Mouse (Mus musculus): ENCODE results near the gene Crtap. TPM values are rescaled to one million over a fixed set of nuclear protein-coding genes. Genes with fewer than 3 reads are reported as not detected.
A peak's percentile ranks its signal among the peaks of the same experiment; 100 is the strongest.

Crtap gene
- polyA plus RNA-seq (2016; fragmentation: Nextera tagmentation; extraction: Ambion mirVana): 28.3 and 36.8 TPM in 2 replicates

DNA sequence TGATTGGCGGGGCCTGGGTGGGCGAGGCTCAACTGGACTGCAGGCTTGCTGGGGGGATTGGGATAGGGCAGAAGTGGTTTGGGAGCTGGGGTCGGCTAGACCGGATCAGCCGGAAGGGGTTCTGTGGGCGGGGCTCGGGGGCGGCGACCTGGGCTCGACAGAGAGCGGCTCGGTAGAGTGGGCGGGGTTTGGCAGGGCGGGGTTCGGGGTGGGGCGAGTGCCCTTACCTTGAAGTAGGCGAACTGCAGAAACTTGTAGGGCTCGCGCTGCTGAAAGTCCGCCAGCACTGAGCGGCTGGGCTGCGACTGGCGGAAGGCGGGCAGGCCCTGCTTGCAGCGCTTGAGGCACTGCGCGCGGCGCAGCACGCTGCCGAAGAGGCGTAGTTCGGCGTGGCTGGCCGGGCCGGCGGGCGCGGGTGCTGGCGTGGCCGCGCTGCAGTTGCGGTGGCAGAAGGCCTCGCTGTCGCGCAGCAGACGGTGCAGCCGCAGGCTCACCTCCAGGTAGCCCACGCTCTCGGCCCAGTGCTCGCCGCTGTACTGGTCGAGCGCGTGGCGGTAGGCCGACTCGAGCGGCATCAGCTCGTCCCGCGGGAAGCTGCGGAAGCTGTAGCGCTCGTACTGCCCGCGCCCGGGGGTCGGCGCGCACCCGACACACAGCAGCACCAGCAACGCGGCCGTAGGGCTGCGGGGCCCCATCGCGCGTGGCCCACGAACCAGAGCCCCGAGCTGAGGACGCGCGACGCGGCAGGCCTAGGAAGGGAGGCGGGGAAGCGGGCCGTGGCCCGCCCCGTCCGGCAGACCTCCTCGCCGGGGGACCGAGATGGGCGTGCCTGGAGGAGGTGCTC, at the start of gene Crtap:
Gene Crtap (minus strand): TSS at position 771 of the 844 bp plus-strand sequence.
- H3K27ac ChIP-seq: peak within 1 kb of the TSS; percentile 26; the same call in 1 of the 2 replicates
- peak; percentile 83 for ATAC-seq (ENCODE audit: low FRiP score)
- WGBS: 1% methylated on average over 93 of the region's 96 CpGs

DNA sequence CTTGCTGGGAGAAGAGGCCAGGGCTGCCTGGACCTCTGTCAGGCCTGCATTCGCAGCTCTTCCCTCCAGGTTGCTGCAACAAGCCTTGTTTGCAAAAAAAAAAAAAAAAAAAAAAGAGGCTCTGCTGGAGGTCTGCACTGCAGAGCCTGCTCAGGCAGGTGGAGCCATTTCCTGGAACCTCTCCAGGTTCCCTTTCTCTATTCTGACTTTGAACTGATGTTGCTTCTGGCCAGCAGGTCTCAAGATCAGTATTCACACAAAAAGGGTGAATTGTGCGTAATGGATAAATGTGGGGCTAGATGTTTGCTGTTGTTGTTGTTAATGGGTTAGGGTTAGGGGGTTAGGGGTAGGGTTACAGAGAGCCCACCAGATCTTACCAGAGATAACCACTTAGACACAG, 45.2 kb upstream of the Crtap start:
- Histone ChIP-seq H3K27me3 (no peaks in the 10 kb centered on the region), H3K9ac (no peak overlapping the region), H3K4me2 (no peak overlapping the region), H3K36me3 (replicated peaks) (peaks cover 21% of the 10 kb centered on the region), H3K4me3 (replicated peaks) (no peak overlapping the region), H3K27ac (no peak overlapping the region), H3K9me3 (0 out of 2 replicates have a peak, but pooled peaks cover 5% of the 10 kb centered on the region), H3K4me1 (no peaks in the 10 kb centered on the region)
- ATAC-seq (ENCODE audit: low FRiP score): no peak
- WGBS: 81% methylated on average over 2 of the region's 2 CpGs

More for the DNA sequence above, at the start of gene Crtap:
- peak within 1 kb of the TSS; percentile 78 for H3K4me3 ChIP-seq (replicated peaks)
- H3K9ac ChIP-seq: peak within 1 kb of the TSS; percentile 73
- H3K4me1 ChIP-seq: peaks cover 6% of the 10 kb centered on the region
- H3K4me2 ChIP-seq: peak within 1 kb of the TSS; percentile 91
- H3K36me3 ChIP-seq (replicated peaks): no peaks in the 10 kb centered on the region
- H3K9me3 ChIP-seq: no peaks in the 10 kb centered on the region
- peaks cover 3% of the 10 kb centered on the region; the same call in 1 of the 2 replicates for H3K27me3 ChIP-seq

DNA sequence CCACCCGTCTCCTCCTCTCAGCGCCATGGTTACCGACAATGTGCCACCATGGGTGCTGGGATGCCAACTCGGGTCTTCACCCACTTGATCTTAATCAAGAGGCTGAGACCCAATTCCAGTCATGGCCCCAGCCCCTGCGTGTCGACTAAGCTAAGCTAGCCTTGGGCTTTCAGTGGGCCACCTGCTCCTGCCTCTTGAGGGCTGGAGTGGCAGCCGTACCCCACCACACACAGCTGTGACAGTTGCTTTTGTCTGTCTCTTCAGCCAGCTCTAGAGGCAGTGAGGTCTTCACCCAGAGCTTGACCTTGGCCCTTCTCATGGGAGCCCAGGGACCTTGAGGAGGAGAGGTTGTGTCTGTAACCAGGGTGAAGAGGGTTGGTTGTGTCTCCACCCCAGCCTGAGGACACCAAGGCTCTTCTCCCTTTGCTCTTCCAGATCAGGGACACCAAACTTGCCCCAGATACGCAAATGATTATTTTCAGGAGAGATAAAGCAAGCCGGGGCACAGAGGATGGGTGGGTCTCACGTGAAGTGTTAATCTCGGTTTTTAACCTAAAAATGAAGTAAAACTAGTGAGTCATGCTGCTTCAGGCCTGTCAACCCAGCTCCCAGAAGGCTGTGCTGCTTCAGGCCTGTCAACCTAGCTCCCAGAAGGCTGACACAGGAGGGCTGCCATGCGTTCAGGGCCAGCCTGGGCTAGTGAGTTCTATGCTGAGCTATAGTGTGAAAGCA, 37.8 kb upstream of the Crtap start:
- ATAC-seq (ENCODE audit: low FRiP score): no peak
- Histone ChIP-seq H3K9me3 (peaks cover 4% of the 10 kb centered on the region; the same call in 1 of the 2 replicates), H3K27me3 (no peaks in the 10 kb centered on the region), H3K9ac (no peak overlapping the region), H3K27ac (no peak overlapping the region), H3K4me2 (no peak overlapping the region), H3K4me3 (replicated peaks) (no peak overlapping the region), H3K36me3 (replicated peaks) (peaks cover 14% of the 10 kb centered on the region), H3K4me1 (no peaks in the 10 kb centered on the region)
- 85% methylated on average over 12 of the region's 12 CpGs for WGBS

DNA sequence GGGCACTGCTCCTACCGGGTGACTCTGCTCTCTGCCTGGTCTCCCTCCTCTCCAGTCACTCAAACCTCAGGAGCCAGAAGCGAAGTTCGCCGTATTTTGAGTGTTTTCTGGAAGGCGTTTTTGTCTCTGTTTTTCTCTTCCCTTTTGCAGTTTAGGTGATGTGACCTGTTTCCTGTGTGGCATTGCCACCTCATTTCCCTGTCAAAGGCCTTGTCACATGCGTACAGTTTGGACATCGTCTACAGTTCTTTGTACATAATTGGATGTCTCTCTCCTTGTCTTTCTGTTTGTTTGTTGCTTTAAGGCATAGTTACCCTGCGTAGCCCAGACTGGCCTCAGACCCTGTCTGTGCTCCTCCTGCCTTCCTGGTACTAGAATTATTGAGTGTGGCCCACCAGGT, 37.0 kb upstream of the Crtap start:
- Histone ChIP-seq H3K4me3 (replicated peaks) (no peak overlapping the region), H3K4me1 (no peaks in the 10 kb centered on the region), H3K4me2 (no peak overlapping the region), H3K9ac (no peak overlapping the region), H3K9me3 (peaks cover 4% of the 10 kb centered on the region; the same call in 1 of the 2 replicates), H3K27ac (no peak overlapping the region), H3K27me3 (no peaks in the 10 kb centered on the region), H3K36me3 (replicated peaks) (peaks cover 14% of the 10 kb centered on the region)
- WGBS: 90% methylated on average over 8 of the region's 8 CpGs
- ATAC-seq (ENCODE audit: low FRiP score): no peak

DNA sequence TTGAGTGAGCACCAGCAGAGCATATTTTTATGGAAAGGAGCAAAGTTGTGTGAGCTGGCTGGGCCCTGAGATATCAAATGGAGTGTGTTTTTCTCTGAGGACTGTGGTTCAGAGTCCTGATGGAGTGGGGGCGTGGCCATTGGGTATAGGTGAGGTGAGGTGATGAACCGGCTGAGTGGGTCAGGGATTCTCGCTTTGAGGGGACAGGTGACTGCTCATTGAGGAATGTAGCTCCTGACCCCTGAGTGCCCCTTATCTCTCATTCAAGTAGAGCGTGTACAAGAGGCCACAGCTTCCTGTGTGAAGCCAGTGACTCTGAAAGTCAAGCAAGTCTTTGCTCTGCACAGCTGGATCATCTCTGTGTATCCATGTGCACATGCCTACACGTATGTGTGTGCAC, 35.7 kb upstream of the Crtap start:
- H3K27ac ChIP-seq: no peak overlapping the region

DNA sequence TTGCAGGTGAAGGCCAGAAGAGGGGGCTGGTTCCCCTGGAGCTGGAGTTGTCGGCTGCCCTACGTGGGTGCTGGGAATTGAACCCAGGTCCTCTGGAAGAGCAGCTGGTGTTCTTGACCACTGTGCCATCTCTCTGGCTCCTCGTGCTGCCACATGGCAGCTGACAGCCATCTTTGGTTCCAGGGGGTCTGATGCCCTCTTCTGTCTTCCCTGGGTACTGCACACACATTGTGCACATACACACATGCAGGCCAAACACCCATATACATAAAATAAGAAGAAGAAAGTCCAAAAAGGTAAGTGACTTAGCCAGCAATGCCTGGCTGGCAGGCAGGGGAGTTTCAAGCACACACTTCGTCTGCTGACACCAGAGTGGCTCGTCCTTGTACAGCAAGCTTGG, 35.1 kb upstream of the Crtap start:
- no peak overlapping the region for H3K4me2 ChIP-seq

More for the DNA sequence above, 35.7 kb upstream of the Crtap start:
- H3K4me1 ChIP-seq: no peaks in the 10 kb centered on the region
- H3K4me2 ChIP-seq: no peak overlapping the region
- no peak overlapping the region for H3K4me3 ChIP-seq (replicated peaks)
- H3K36me3 ChIP-seq (replicated peaks): peaks cover 14% of the 10 kb centered on the region
- no peak overlapping the region for H3K9ac ChIP-seq
- no peak for ATAC-seq (ENCODE audit: low FRiP score)
- peaks cover 4% of the 10 kb centered on the region; the same call in 1 of the 2 replicates for H3K9me3 ChIP-seq
- 96% methylated on average over 5 of the region's 5 CpGs for WGBS
- H3K27me3 ChIP-seq: no peaks in the 10 kb centered on the region

DNA sequence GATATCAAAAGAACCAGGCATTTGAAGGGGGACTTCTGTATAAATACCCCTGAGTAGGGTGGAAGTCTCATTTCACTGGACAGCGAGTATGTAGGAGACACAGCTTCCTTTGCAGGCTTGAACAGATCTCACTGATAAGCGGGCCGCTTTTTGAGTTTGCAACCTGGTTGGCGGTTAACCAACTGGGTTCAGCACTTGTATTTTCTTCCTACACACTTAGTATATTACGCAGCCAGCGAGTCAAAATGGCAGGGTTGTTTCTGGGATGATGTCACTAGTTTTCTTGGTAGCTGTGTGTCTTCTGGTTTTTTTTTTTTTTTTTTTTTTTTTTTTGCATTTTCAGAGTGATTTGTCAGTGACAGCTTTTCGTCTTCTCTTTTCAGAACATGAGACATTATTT, 31.3 kb upstream of the Crtap start:
- H3K36me3 ChIP-seq (replicated peaks): peaks cover 13% of the 10 kb centered on the region
- H3K4me1 ChIP-seq: no peaks in the 10 kb centered on the region
- no peak for ATAC-seq (ENCODE audit: low FRiP score)
- no peak overlapping the region for H3K4me2 ChIP-seq
- WGBS: 95% methylated on average over 7 of the region's 7 CpGs
- H3K27me3 ChIP-seq: no peaks in the 10 kb centered on the region
- peaks cover 4% of the 10 kb centered on the region; the same call in 1 of the 2 replicates for H3K9me3 ChIP-seq
- H3K9ac ChIP-seq: no peak overlapping the region
- no peak overlapping the region for H3K27ac ChIP-seq
- H3K4me3 ChIP-seq (replicated peaks): no peak overlapping the region

More for the DNA sequence above, 35.1 kb upstream of the Crtap start:
- Histone ChIP-seq H3K4me3 (replicated peaks) (no peak overlapping the region), H3K4me1 (no peaks in the 10 kb centered on the region), H3K36me3 (replicated peaks) (peaks cover 14% of the 10 kb centered on the region), H3K9ac (no peak overlapping the region), H3K27me3 (no peaks in the 10 kb centered on the region), H3K27ac (no peak overlapping the region), H3K9me3 (peaks cover 4% of the 10 kb centered on the region; the same call in 1 of the 2 replicates)
- WGBS: 91% methylated on average over 5 of the region's 5 CpGs
- no peak for ATAC-seq (ENCODE audit: low FRiP score)

DNA sequence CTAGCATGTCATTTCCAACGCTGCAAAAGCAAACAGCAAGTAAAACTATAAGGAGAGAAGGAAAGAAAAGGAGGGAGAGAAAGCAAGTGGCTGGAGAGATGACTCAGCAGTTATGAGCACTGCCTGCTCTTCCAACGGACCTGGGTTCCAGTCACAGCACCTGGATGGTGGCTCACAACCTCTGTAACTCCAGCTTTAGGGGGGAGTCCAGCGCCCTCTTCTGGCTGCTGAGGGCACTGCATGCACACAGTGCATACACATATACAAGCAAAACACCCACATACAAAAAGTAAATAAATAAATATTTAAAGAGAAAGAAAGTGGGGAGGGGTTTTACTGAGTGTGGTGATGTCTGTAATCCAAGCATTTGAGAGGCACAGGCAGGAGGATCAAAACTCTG, 30.6 kb upstream of the Crtap start:
- H3K9ac ChIP-seq: no peak overlapping the region
- no peak for ATAC-seq (ENCODE audit: low FRiP score)
- no peak overlapping the region for H3K4me2 ChIP-seq
- peaks cover 13% of the 10 kb centered on the region for H3K36me3 ChIP-seq (replicated peaks)
- H3K9me3 ChIP-seq: peaks cover 4% of the 10 kb centered on the region; the same call in 1 of the 2 replicates
- H3K27me3 ChIP-seq: no peaks in the 10 kb centered on the region
- H3K4me1 ChIP-seq: no peaks in the 10 kb centered on the region
- 75% methylated on average over 3 of the region's 3 CpGs for WGBS
- H3K4me3 ChIP-seq (replicated peaks): no peak overlapping the region
- no peak overlapping the region for H3K27ac ChIP-seq

DNA sequence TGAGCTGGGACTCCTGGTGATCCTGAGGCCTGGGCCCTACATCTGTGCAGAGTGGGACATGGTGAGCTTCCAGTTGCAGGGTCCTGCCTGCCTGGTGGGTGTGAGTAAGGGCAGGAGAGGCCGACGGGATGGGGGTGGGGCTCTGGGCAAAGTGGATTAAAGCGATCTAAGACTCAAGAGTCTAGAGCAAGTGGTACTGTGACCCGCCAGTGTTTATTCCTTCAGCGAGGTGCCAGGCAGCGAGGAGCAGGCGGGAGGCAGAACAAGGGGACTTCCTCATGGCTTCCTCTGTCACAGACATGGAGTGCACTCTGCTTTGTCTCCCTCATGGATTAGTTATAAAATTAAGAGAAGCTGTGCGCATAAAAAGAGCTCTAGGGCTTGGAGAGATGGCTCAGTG, 30.0 kb upstream of the Crtap start:
- H3K27me3 ChIP-seq: no peaks in the 10 kb centered on the region
- no peak overlapping the region for H3K4me2 ChIP-seq
- ATAC-seq (ENCODE audit: low FRiP score): no peak
- no peak overlapping the region for H3K4me3 ChIP-seq (replicated peaks)
- peaks cover 10% of the 10 kb centered on the region for H3K36me3 ChIP-seq (replicated peaks)
- no peak overlapping the region for H3K27ac ChIP-seq
- 78% methylated on average over 8 of the region's 8 CpGs for WGBS
- no peak overlapping the region for H3K9ac ChIP-seq
- H3K4me1 ChIP-seq: no peaks in the 10 kb centered on the region
- H3K9me3 ChIP-seq: peaks cover 1% of the 10 kb centered on the region; the same call in 1 of the 2 replicates

DNA sequence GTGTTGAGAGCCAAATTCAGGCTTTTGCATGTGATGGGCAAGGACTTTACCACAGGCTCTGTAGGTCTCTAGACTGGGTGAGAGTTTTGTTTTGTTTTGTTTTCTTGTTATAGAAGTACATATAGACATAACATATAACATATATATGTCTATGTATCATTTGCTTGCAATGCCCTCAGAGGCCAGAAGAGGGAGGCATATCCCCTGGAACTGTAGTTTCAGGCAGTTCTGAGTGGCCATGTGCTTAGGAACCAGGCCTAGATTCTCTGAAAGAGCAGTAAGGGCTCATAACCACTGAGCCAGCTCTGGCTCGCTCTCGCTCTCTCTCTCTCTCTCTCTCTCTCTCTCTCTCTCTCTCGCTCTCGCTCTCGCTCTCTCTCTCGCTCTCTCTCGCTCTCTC, 27.7 kb upstream of the Crtap start:
- Histone ChIP-seq H3K4me2 (no peak overlapping the region), H3K36me3 (replicated peaks) (peaks cover 4% of the 10 kb centered on the region; the same call in 1 of the 2 replicates), H3K27ac (no peak overlapping the region), H3K9ac (no peak overlapping the region), H3K4me1 (no peaks in the 10 kb centered on the region), H3K27me3 (no peaks in the 10 kb centered on the region), H3K9me3 (no peaks in the 10 kb centered on the region), H3K4me3 (replicated peaks) (no peak overlapping the region)
- no peak for ATAC-seq (ENCODE audit: low FRiP score)
- 79% methylated on average over 7 of the region's 7 CpGs for WGBS

DNA sequence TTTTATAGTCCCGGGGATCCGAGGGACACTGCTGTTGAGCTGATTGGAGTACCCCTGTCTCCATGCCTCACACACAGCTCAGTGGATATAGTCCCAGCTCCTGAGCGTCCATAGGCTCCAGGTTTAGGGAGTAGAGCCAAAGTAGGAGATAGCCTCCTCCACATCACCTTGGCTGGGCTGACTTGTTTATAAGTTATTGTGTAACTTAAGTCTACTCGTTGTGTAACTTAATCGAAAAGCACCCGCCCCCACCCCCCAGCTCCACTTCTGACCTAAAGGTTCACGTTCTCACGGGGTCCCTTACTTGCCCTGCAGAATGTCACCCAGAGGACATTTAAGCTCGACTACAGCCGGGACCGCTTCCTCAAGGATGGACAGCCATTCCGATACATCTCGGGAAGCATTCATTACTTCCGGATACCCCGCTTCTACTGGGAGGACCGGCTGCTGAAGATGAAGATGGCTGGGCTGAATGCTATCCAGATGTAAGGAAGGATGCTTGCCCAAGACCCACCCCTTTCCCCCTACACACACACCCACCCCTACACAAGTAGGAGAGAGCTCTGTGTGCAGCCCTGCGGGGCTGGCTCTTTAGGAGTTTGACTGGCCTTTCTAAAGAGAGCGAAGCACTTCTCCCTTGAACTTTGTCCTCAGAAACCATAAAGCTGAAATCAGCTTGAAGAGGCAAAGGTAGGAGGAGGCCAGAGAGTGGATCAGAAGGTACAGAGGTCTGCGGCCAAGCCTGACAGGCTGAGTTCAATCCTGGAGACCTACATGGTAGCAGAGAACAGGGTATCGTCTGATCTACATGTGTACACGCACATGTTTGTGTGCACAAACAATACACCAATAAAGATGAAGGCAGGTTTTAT, 26.4 kb upstream of the Crtap start:
- Histone ChIP-seq H3K4me3 (replicated peaks) (no peak overlapping the region), H3K27me3 (no peaks in the 10 kb centered on the region), H3K4me1 (no peaks in the 10 kb centered on the region), H3K9me3 (peaks cover 2% of the 10 kb centered on the region; the same call in 1 of the 2 replicates), H3K27ac (no peak overlapping the region), H3K36me3 (replicated peaks) (peaks cover 6% of the 10 kb centered on the region), H3K9ac (no peak overlapping the region), H3K4me2 (no peak overlapping the region)
- WGBS: 95% methylated on average over 21 of the region's 21 CpGs
- no peak for ATAC-seq (ENCODE audit: low FRiP score)

Measured in forebrain, embryonic 12.5 days (tissue).